Mouse (Mus musculus): ENCODE results near the gene Ifna6.
"Not testable (repeated sequence)": the region's sequence is repeated elsewhere in the genome, so short reads cannot be mapped to it uniquely, and the experiment has no call there.

- TF ChIP-seq GATA1 (IDR thresholded peaks at IDR 0.05; ENCODE audit: borderline replicate concordance, low read length); FLI1 (IDR thresholded peaks at IDR 0.05; ENCODE audit: low read length): not testable (repeated sequence)
These were observed 27.9 kb upstream of the Ifna6 start, which contains the start of gene Gm13285 for GRCm38 (mm10) chr4:88799365-88799764.
